Mouse (Mus musculus) hindbrain, embryonic 12.5 days (tissue): Measurements from ENCODE around the gene Tmem56. TPM values are rescaled to one million over a fixed set of nuclear protein-coding genes. Genes with fewer than 3 reads are reported as not detected.

ENCODE experiments used
- ATAC-seq: fragments of 200-750 bp; cut with Nextera tagmentation; 2 replicates; pipeline ENCODE4 v1.8.0; 2017; ENCODE audit warnings: moderate TSS enrichment; ENCODE audit not compliant: low FRiP score
- H3K27ac ChIP-seq: fragments of 300-500 bp; sonication (generic); 2 replicates; pipeline ENCODE4 v1.5.1; 2016; ENCODE audit warnings: mild to moderate bottlenecking
- H3K27me3 ChIP-seq: fragments of 300-500 bp; sonication (generic); 2 replicates; pipeline ENCODE4 v1.6.1; 2016; ENCODE audit warnings: mild to moderate bottlenecking
- H3K36me3 ChIP-seq: fragments of 300-500 bp; sonication (generic); 2 replicates; pipeline ENCODE4 v1.6.1; 2016; ENCODE audit warnings: mild to moderate bottlenecking
- H3K4me1 ChIP-seq: fragments of 300-500 bp; sonication (generic); 2 replicates; pipeline ENCODE4 v1.6.1; 2016
- H3K4me2 ChIP-seq: fragments of 300-500 bp; sonication (generic); replicated peaks from 2 replicates; pipeline ENCODE4 v1.6.1; 2016; ENCODE audit warnings: mild to moderate bottlenecking
- H3K4me3 ChIP-seq: fragments of 300-500 bp; sonication (generic); 2 replicates; pipeline ENCODE4 v1.5.1; 2016; ENCODE audit warnings: mild to moderate bottlenecking
- H3K9ac ChIP-seq: fragments of 300-500 bp; sonication (generic); 2 replicates; pipeline ENCODE4 v1.6.1; 2016; ENCODE audit warnings: mild to moderate bottlenecking, moderate library complexity
- H3K9me3 ChIP-seq: fragments of 300-500 bp; sonication (generic); replicated peaks from 2 replicates; pipeline ENCODE4 v1.6.1; 2016; ENCODE audit warnings: mild to moderate bottlenecking
- WGBS: fragments of 180-500 bp; shearing (Covaris S2); methylation state at CpG from one replicate; pipeline ENCODE4 v1.1.7; 2016; 5-methylcytosine and 5-hydroxymethylcytosine counted together
- polyA plus RNA-seq: library from polyadenylated mRNA; unstranded; fragments of >200 nt; fragmentation: Nextera tagmentation; extraction: Ambion mirVana; gene quantifications from 2 replicates; pipeline ENCODE4 v1.2.1, GENCODE M21; 2016

Gene Tmem56
- polyA plus RNA-seq, 1 experiment from 2014 or later = 1.2 TPM

GRCm38 (mm10) chr3:121217011-121217410 is 65.9 kb downstream of the Tmem56 start:
- no peak overlapping the region for H3K4me3 ChIP-seq
- no peaks in the 10 kb centered on the region for H3K9me3 ChIP-seq
- H3K36me3 ChIP-seq = no peaks in the 10 kb centered on the region
- H3K4me1 ChIP-seq = peaks cover 8% of the 10 kb centered on the region; the same call in 1 of the 2 replicates
- no peak overlapping the region for H3K9ac ChIP-seq
- no peak for ATAC-seq
- H3K4me2 ChIP-seq = no peak overlapping the region
- H3K27me3 ChIP-seq = no peaks in the 10 kb centered on the region
- no peak overlapping the region for H3K27ac ChIP-seq
- 84% methylated on average over 6 of the region's 6 CpGs for WGBS

GRCm38 (mm10) chr3:121213501-121213900 is 69.4 kb downstream of the Tmem56 start:
- Histone ChIP-seq H3K36me3 (no peaks in the 10 kb centered on the region), H3K27ac (no peak overlapping the region), H3K4me2 (no peak overlapping the region), H3K4me3 (no peak overlapping the region), H3K9me3 (no peaks in the 10 kb centered on the region), H3K4me1 (peaks cover 8% of the 10 kb centered on the region; the same call in 1 of the 2 replicates), H3K27me3 (no peaks in the 10 kb centered on the region), H3K9ac (no peak overlapping the region)
- no peak for ATAC-seq
- WGBS = 85% methylated on average over 3 of the region's 3 CpGs

- no peak overlapping the region for H3K9ac ChIP-seq
- H3K36me3 ChIP-seq = no peaks in the 10 kb centered on the region
- 51% methylated on average over 1 of the region's 1 CpGs for WGBS
- no peaks in the 10 kb centered on the region for H3K9me3 ChIP-seq
- H3K4me2 ChIP-seq = no peak overlapping the region
- no peaks in the 10 kb centered on the region for H3K27me3 ChIP-seq
- ATAC-seq = no peak
- H3K4me1 ChIP-seq = peaks cover 8% of the 10 kb centered on the region; the same call in 1 of the 2 replicates
- no peak overlapping the region for H3K27ac ChIP-seq
- no peak overlapping the region for H3K4me3 ChIP-seq
Observed at GRCm38 (mm10) chr3:121212156-121212555, 70.7 kb downstream of the Tmem56 start.

GRCm38 (mm10) chr3:121208994-121209393 is 73.9 kb downstream of the Tmem56 start:
- H3K36me3 ChIP-seq = no peaks in the 10 kb centered on the region
- H3K27me3 ChIP-seq = no peaks in the 10 kb centered on the region
- no peaks in the 10 kb centered on the region for H3K4me1 ChIP-seq
- ATAC-seq = no peak
- H3K4me3 ChIP-seq = no peak overlapping the region
- H3K4me2 ChIP-seq = no peak overlapping the region
- no peak overlapping the region for H3K9ac ChIP-seq
- H3K9me3 ChIP-seq = no peaks in the 10 kb centered on the region
- no peak overlapping the region for H3K27ac ChIP-seq
- 94% methylated on average over 5 of the region's 5 CpGs for WGBS

GRCm38 (mm10) chr3:121206202-121206882 is 76.6 kb downstream of the Tmem56 start:
- WGBS = 86% methylated on average over 19 of the region's 19 CpGs
- H3K4me2 ChIP-seq = no peak overlapping the region
- H3K27me3 ChIP-seq = no peaks in the 10 kb centered on the region
- H3K27ac ChIP-seq = no peak overlapping the region
- no peaks in the 10 kb centered on the region for H3K4me1 ChIP-seq
- no peak for ATAC-seq
- no peaks in the 10 kb centered on the region for H3K36me3 ChIP-seq
- H3K9ac ChIP-seq = no peak overlapping the region
- H3K4me3 ChIP-seq = no peak overlapping the region
- H3K9me3 ChIP-seq = no peaks in the 10 kb centered on the region

GRCm38 (mm10) chr3:121202638-121203037 is 80.3 kb downstream of the Tmem56 start:
- Histone ChIP-seq H3K9ac (no peak overlapping the region), H3K4me2 (no peak overlapping the region), H3K36me3 (no peaks in the 10 kb centered on the region), H3K27ac (no peak overlapping the region), H3K4me1 (0 out of 2 replicates have a peak, but pooled peaks cover 4% of the 10 kb centered on the region), H3K27me3 (no peaks in the 10 kb centered on the region), H3K4me3 (no peak overlapping the region), H3K9me3 (no peaks in the 10 kb centered on the region)
- ATAC-seq = no peak
- 94% methylated on average over 2 of the region's 2 CpGs for WGBS

- 59% methylated on average over 11 of the region's 11 CpGs for WGBS
- no peak overlapping the region for H3K9ac ChIP-seq
- no peaks in the 10 kb centered on the region for H3K9me3 ChIP-seq
- no peak overlapping the region for H3K27ac ChIP-seq
- 0 out of 2 replicates have a peak, but pooled peaks cover 4% of the 10 kb centered on the region for H3K4me1 ChIP-seq
- no peak overlapping the region for H3K4me3 ChIP-seq
- H3K36me3 ChIP-seq = no peaks in the 10 kb centered on the region
- ATAC-seq = peak; percentile 46; the same call in 1 of the 2 replicates
- H3K4me2 ChIP-seq = no peak overlapping the region
- no peaks in the 10 kb centered on the region for H3K27me3 ChIP-seq
Observed at GRCm38 (mm10) chr3:121201012-121201747, 81.7 kb downstream of the Tmem56 start.

- Histone ChIP-seq H3K27me3 (no peaks in the 10 kb centered on the region), H3K4me1 (no peaks in the 10 kb centered on the region), H3K36me3 (no peaks in the 10 kb centered on the region), H3K9ac (no peak overlapping the region), H3K9me3 (peaks cover 4% of the 10 kb centered on the region; the same call in 1 of the 2 replicates), H3K4me3 (no peak overlapping the region), H3K4me2 (no peak overlapping the region), H3K27ac (no peak overlapping the region)
- 96% methylated on average over 2 of the region's 2 CpGs for WGBS
- no peak for ATAC-seq
Observed at GRCm38 (mm10) chr3:121189199-121189598, 93.7 kb downstream of the Tmem56 start.

- H3K27ac ChIP-seq = no peak overlapping the region
- no peak overlapping the region for H3K4me3 ChIP-seq
- H3K9me3 ChIP-seq = peaks cover 4% of the 10 kb centered on the region; the same call in 1 of the 2 replicates
- H3K36me3 ChIP-seq = no peaks in the 10 kb centered on the region
- H3K4me1 ChIP-seq = no peaks in the 10 kb centered on the region
- H3K4me2 ChIP-seq = no peak overlapping the region
- no peak overlapping the region for H3K9ac ChIP-seq
- no peak for ATAC-seq
- H3K27me3 ChIP-seq = no peaks in the 10 kb centered on the region
- WGBS = 88% methylated on average over 7 of the region's 7 CpGs
Observed at GRCm38 (mm10) chr3:121187510-121187909, 95.4 kb downstream of the Tmem56 start.

GRCm38 (mm10) chr3:121186925-121187324 is 96.0 kb downstream of the Tmem56 start:
- Histone ChIP-seq H3K27ac (no peak overlapping the region), H3K4me2 (no peak overlapping the region), H3K4me3 (no peak overlapping the region), H3K9me3 (peaks cover 4% of the 10 kb centered on the region; the same call in 1 of the 2 replicates), H3K36me3 (no peaks in the 10 kb centered on the region), H3K27me3 (no peaks in the 10 kb centered on the region), H3K9ac (no peak overlapping the region), H3K4me1 (no peaks in the 10 kb centered on the region)
- 94% methylated on average over 3 of the region's 3 CpGs for WGBS
- no peak for ATAC-seq

- H3K27ac ChIP-seq = no peak overlapping the region
- no peak overlapping the region for H3K4me3 ChIP-seq
- H3K4me2 ChIP-seq = no peak overlapping the region
- peaks cover 4% of the 10 kb centered on the region; the same call in 1 of the 2 replicates for H3K9me3 ChIP-seq
- H3K27me3 ChIP-seq = no peaks in the 10 kb centered on the region
- H3K36me3 ChIP-seq = no peaks in the 10 kb centered on the region
- ATAC-seq = no peak
- no peaks in the 10 kb centered on the region for H3K4me1 ChIP-seq
- H3K9ac ChIP-seq = no peak overlapping the region
- WGBS = 92% methylated on average over 3 of the region's 3 CpGs
Observed at GRCm38 (mm10) chr3:121185197-121185596, 97.7 kb downstream of the Tmem56 start.

- Histone ChIP-seq H3K4me1 (no peaks in the 10 kb centered on the region; the same call in 1 of the 2 replicates), H3K4me3 (no peak overlapping the region), H3K27ac (no peak overlapping the region), H3K9me3 (no peaks in the 10 kb centered on the region), H3K9ac (no peak overlapping the region), H3K27me3 (no peaks in the 10 kb centered on the region), H3K4me2 (no peak overlapping the region), H3K36me3 (no peaks in the 10 kb centered on the region)
- WGBS = 82% methylated on average over 1 of the region's 1 CpGs
- ATAC-seq = no peak
Observed at GRCm38 (mm10) chr3:121176011-121176410, 106.9 kb downstream of the Tmem56 start.
